Comparison of ENCODE assay signal across 28 mouse cellular contexts in the genomic region with DNA sequence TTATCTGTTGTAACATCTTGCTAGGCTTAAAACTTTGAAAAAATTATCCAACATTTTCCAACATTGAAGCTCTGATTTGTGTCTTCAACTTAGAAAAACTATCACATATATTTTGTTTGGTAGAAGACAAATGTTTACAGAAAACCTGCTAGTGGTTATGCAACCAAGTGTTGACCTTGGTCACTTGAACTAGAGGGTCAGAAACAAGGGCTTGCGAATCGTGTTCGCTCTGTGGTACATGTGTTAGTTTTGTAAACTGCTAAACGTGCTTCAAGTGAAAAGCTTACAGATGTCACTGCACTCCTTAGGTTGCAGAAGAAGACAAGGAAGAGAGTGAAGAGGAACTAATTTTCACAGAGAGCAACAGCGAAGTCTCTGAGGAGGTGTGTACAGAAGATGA. TPM values are rescaled to one million over a fixed set of nuclear protein-coding genes. Genes with fewer than 3 reads are reported as not detected.
DNase-seq lines count a peak whose midpoint lies in the region; ATAC-seq and TF ChIP-seq lines count a peak whose summit lies in the region.
"Had no signal": no experiment of that assay in that cellular context is flagged by ENCODE, and none has a peak within 500 bp of the region (broad histone marks: within the 10 kb centered on the region; RNA-seq: fewer than 3 reads in every experiment).

No protein-coding gene starts in this region.

- no peak for TF ChIP-seq CTCF in heart, postnatal 0 days (IDR thresholded peaks at IDR 0.05; ENCODE audit: low read depth)

- H3K4me1 ChIP-seq in heart, postnatal 0 days (ENCODE audit: control insufficient read depth, insufficient read depth): peaks cover 18% of the 10 kb centered on the region
- peaks cover 32% of the 10 kb centered on the region for H3K4me1 ChIP-seq in heart, embryonic 10.5 days
- peaks cover 2% of the 10 kb centered on the region; the same call in 1 of the 2 replicates for H3K4me1 ChIP-seq in liver, embryonic 16.5 days (ENCODE audit: control insufficient read depth, low read depth, low read length)
- H3K4me1 ChIP-seq in liver, embryonic 12.5 days: peaks cover 6% of the 10 kb centered on the region; the same call in 1 of the 2 replicates
- no peaks in the 10 kb centered on the region for H3K4me1 ChIP-seq in midbrain, embryonic 11.5 days (ENCODE audit: control insufficient read depth, insufficient read depth, low read length)
- no peaks in the 10 kb centered on the region for H3K4me1 ChIP-seq in midbrain, embryonic 15.5 days
- H3K4me1 ChIP-seq: embryonic facial prominence, embryonic 13.5 days; embryonic facial prominence, embryonic 15.5 days; forebrain, embryonic 10.5 days; forebrain, embryonic 12.5 days had no signal

- no peak for ATAC-seq in heart, postnatal 0 days (ENCODE audit: insufficient read depth, low read depth)
- peak; percentile 76 for ATAC-seq in liver, embryonic 16.5 days (ENCODE audit: low read depth)
- ATAC-seq in liver, embryonic 12.5 days: no peak
- ATAC-seq in midbrain, embryonic 11.5 days (ENCODE audit: low FRiP score): no peak
- ATAC-seq in midbrain, embryonic 15.5 days (replicated peaks): no peak
- ATAC-seq: forebrain, embryonic 14.5 days had no signal

- no peak for TF ChIP-seq EP300 in heart, postnatal 0 days (IDR thresholded peaks at IDR 0.05; ENCODE audit: low read depth)

- H3K9ac ChIP-seq in heart, postnatal 0 days (replicated peaks; ENCODE audit: low read depth, low read length): no peak overlapping the region
- no peak overlapping the region for H3K9ac ChIP-seq in liver, embryonic 16.5 days (ENCODE audit: low read depth, low read length)
- H3K9ac ChIP-seq in liver, embryonic 12.5 days: no peak overlapping the region
- no peak overlapping the region for H3K9ac ChIP-seq in midbrain, embryonic 11.5 days (ENCODE audit: low read length)
- no peak overlapping the region for H3K9ac ChIP-seq in midbrain, embryonic 15.5 days
- H3K9ac ChIP-seq: embryonic facial prominence, embryonic 13.5 days; embryonic facial prominence, embryonic 15.5 days; forebrain, embryonic 12.5 days had no signal

- H3K4me3 ChIP-seq in heart, postnatal 0 days (ENCODE audit: low read depth, low read length): no peak overlapping the region
- no peak overlapping the region for H3K4me3 ChIP-seq in heart, embryonic 10.5 days
- H3K4me3 ChIP-seq in liver, embryonic 16.5 days (ENCODE audit: low read depth, low read length): no peak overlapping the region
- H3K4me3 ChIP-seq in liver, embryonic 12.5 days: no peak overlapping the region
- H3K4me3 ChIP-seq in midbrain, embryonic 11.5 days (ENCODE audit: low read depth, low read length): no peak overlapping the region
- H3K4me3 ChIP-seq in midbrain, embryonic 15.5 days: no peak overlapping the region
- H3K4me3 ChIP-seq: embryonic facial prominence, embryonic 13.5 days; embryonic facial prominence, embryonic 15.5 days; erythroblast, embryonic 14.5 days; forebrain, embryonic 10.5 days; forebrain, embryonic 12.5 days had no signal

- peaks cover 56% of the 10 kb centered on the region for H3K36me3 ChIP-seq in heart, postnatal 0 days (replicated peaks; ENCODE audit: control insufficient read depth, insufficient read depth, low read length)
- peaks cover 43% of the 10 kb centered on the region for H3K36me3 ChIP-seq in heart, embryonic 10.5 days
- H3K36me3 ChIP-seq in liver, embryonic 16.5 days (ENCODE audit: control insufficient read depth, insufficient read depth): no peaks in the 10 kb centered on the region
- no peaks in the 10 kb centered on the region for H3K36me3 ChIP-seq in liver, embryonic 12.5 days
- no peaks in the 10 kb centered on the region for H3K36me3 ChIP-seq in midbrain, embryonic 11.5 days (ENCODE audit: control insufficient read depth, insufficient read depth, low read length)
- H3K36me3 ChIP-seq in midbrain, embryonic 15.5 days (replicated peaks): no peaks in the 10 kb centered on the region
- H3K36me3 ChIP-seq: embryonic facial prominence, embryonic 13.5 days; embryonic facial prominence, embryonic 15.5 days; forebrain, embryonic 10.5 days; forebrain, embryonic 12.5 days had no signal

- no peak overlapping the region for H3K4me2 ChIP-seq in heart, postnatal 0 days (ENCODE audit: low read depth, low read length)
- H3K4me2 ChIP-seq in liver, embryonic 16.5 days (ENCODE audit: low read depth, low read length): no peak overlapping the region
- H3K4me2 ChIP-seq in liver, embryonic 12.5 days: no peak overlapping the region
- H3K4me2 ChIP-seq in midbrain, embryonic 11.5 days: no peak overlapping the region
- H3K4me2 ChIP-seq in midbrain, embryonic 15.5 days: no peak overlapping the region
- H3K4me2 ChIP-seq: embryonic facial prominence, embryonic 13.5 days; embryonic facial prominence, embryonic 15.5 days; forebrain, embryonic 12.5 days had no signal

- 0 out of 2 replicates have a peak overlapping the region, but pooled peaks have one; percentile 97 for H3K27ac ChIP-seq in heart, postnatal 0 days (ENCODE audit: low read depth)
- H3K27ac ChIP-seq in heart, embryonic 10.5 days: no peak overlapping the region
- no peak overlapping the region for H3K27ac ChIP-seq in liver, embryonic 16.5 days (ENCODE audit: low read length)
- H3K27ac ChIP-seq in liver, embryonic 12.5 days: no peak overlapping the region
- H3K27ac ChIP-seq in midbrain, embryonic 11.5 days (ENCODE audit: low read depth, low read length): no peak overlapping the region
- no peak overlapping the region for H3K27ac ChIP-seq in midbrain, embryonic 15.5 days
- H3K27ac ChIP-seq: embryonic facial prominence, embryonic 13.5 days; embryonic facial prominence, embryonic 15.5 days; forebrain, embryonic 10.5 days; forebrain, embryonic 12.5 days had no signal

- H3K27me3 ChIP-seq in heart, postnatal 0 days (ENCODE audit: control insufficient read depth, insufficient read depth, low read length): no peaks in the 10 kb centered on the region
- H3K27me3 ChIP-seq in heart, embryonic 10.5 days (ENCODE audit: insufficient read depth, poor library complexity, severe bottlenecking): no peaks in the 10 kb centered on the region
- no peaks in the 10 kb centered on the region for H3K27me3 ChIP-seq in liver, embryonic 16.5 days (ENCODE audit: control insufficient read depth, insufficient read depth, low read depth, low read length)
- no peaks in the 10 kb centered on the region for H3K27me3 ChIP-seq in liver, embryonic 12.5 days (replicated peaks)
- no peaks in the 10 kb centered on the region for H3K27me3 ChIP-seq in midbrain, embryonic 11.5 days (ENCODE audit: control insufficient read depth, insufficient read depth, low read length)
- no peaks in the 10 kb centered on the region for H3K27me3 ChIP-seq in midbrain, embryonic 15.5 days (replicated peaks)
- H3K27me3 ChIP-seq: embryonic facial prominence, embryonic 13.5 days; embryonic facial prominence, embryonic 15.5 days; forebrain, embryonic 12.5 days had no signal

- H3K9me3 ChIP-seq in heart, postnatal 0 days (replicated peaks; ENCODE audit: control insufficient read depth, low read length): no peaks in the 10 kb centered on the region
- H3K9me3 ChIP-seq in heart, embryonic 10.5 days: no peaks in the 10 kb centered on the region
- no peaks in the 10 kb centered on the region for H3K9me3 ChIP-seq in liver, embryonic 16.5 days (replicated peaks; ENCODE audit: control insufficient read depth, low read length)
- H3K9me3 ChIP-seq in liver, embryonic 12.5 days (replicated peaks): no peaks in the 10 kb centered on the region
- no peaks in the 10 kb centered on the region for H3K9me3 ChIP-seq in midbrain, embryonic 11.5 days (ENCODE audit: control insufficient read depth, low read length)
- no peaks in the 10 kb centered on the region for H3K9me3 ChIP-seq in midbrain, embryonic 15.5 days
- H3K9me3 ChIP-seq: embryonic facial prominence, embryonic 13.5 days; embryonic facial prominence, embryonic 15.5 days; forebrain, embryonic 10.5 days; forebrain, embryonic 12.5 days had no signal

- DNase-seq in heart, adult 11 months: peak; percentile 52
- DNase-seq in heart, adult 18-20 months: no peak
- DNase-seq in heart, postnatal 0 days (ENCODE audit: low spot score): no peak
- no peak for DNase-seq in heart, embryonic 10.5 days (ENCODE audit: low spot score)
- DNase-seq in midbrain, embryonic 11.5 days (ENCODE audit: low spot score, missing footprints): peak; percentile 35
- DNase-seq: adrenal gland, adult 2 months; adrenal gland, postnatal 10 days; adrenal gland, postnatal 25 days; cerebellum, adult 11 months; cerebellum, adult 18-20 months; cerebellum, adult 8-10 months; cerebellum, adult 9-11 months; cerebellum, postnatal 14 days; cerebellum, postnatal 36 days; embryo, embryonic 11 days had no signal

- WGBS in heart, postnatal 0 days: 76% methylated on average over 5 of the region's 5 CpGs
- 92% methylated on average over 5 of the region's 5 CpGs for WGBS in heart, embryonic 10.5 days
- 55% methylated on average over 5 of the region's 5 CpGs for WGBS in liver, embryonic 16.5 days (ENCODE audit: insufficient replicate concordance)
- WGBS in liver, embryonic 12.5 days (ENCODE audit: insufficient replicate concordance): 60% methylated on average over 5 of the region's 5 CpGs
- WGBS in midbrain, embryonic 11.5 days: 89% methylated on average over 5 of the region's 5 CpGs
- WGBS in midbrain, embryonic 15.5 days: 94% methylated on average over 5 of the region's 5 CpGs

RNA-seq across cellular contexts. Expression of gene Lmod2, which starts 5.4 kb away (rescaled TPM):
- 100 to 1,000 TPM; 861 to 872 TPM for total RNA-seq in heart, adult 18-20 months (2021)
- total RNA-seq in heart, postnatal 0 days (2014; rRNA removed; ENCODE audit: low replicate concordance): 51.9 and 68.1 TPM in 2 replicates
- 62.2 and 70.3 TPM in 2 replicates for polyA plus RNA-seq in heart, postnatal 0 days (2015; fragmentation: Nextera tagmentation; extraction: Ambion mirVana)
- polyA plus RNA-seq in heart, embryonic 10.5 days (2016; fragmentation: Nextera tagmentation; extraction: Ambion mirVana): 19.9 and 36.7 TPM in 2 replicates
- polyA plus RNA-seq in liver, embryonic 16.5 days (2015; fragmentation: Nextera tagmentation; extraction: Ambion mirVana): 0.31 and 0.33 TPM in 2 replicates
- not detected in 2 replicates for polyA plus RNA-seq in liver, embryonic 12.5 days (2016; fragmentation: Nextera tagmentation; extraction: Ambion mirVana)
- polyA plus RNA-seq in midbrain, embryonic 11.5 days (2014; fragmentation: Nextera tagmentation; extraction: Ambion mirVana): not detected in 2 replicates
- not detected in 2 replicates for polyA plus RNA-seq in midbrain, embryonic 15.5 days (2015; fragmentation: Nextera tagmentation; extraction: Ambion mirVana)
- total RNA-seq: common myeloid progenitor, adult 5-6 weeks; ES-E14; MEL had no signal
- polyA plus RNA-seq: adrenal gland, adult 2 months; brain, embryonic 14.5 days; erythroblast, embryonic 14.5 days; forebrain, embryonic 10.5 days; forebrain, embryonic 12.5 days; forebrain, embryonic 14.5 days had no signal

Comparison
In these comparisons a context has a peak if more than half of its experiments do, and no peak if none do; other contexts are left out.
1. DNase-seq: peak in heart, adult 11 months (single experiment) and midbrain, embryonic 11.5 days (single experiment); none in heart, adult 18-20 months (0 of 2), heart, postnatal 0 days (single experiment) and heart, embryonic 10.5 days (single experiment).
2. RNA of gene Lmod2, which starts 5.4 kb away (polyA plus RNA-seq): 62.2 to 70.3 TPM in heart, postnatal 0 days and 19.9 to 36.7 TPM in heart, embryonic 10.5 days; 0.31 to 0.33 TPM in liver, embryonic 16.5 days, not detected in liver, embryonic 12.5 days, not detected in midbrain, embryonic 11.5 days and not detected in midbrain, embryonic 15.5 days; every median in the first group is over 10 times any median in the second.